Mouse (Mus musculus) limb, embryonic 14.5 days (tissue): ENCODE data around the gene Zfp146. TPM values are rescaled to one million over a fixed set of nuclear protein-coding genes. Genes with fewer than 3 reads are reported as not detected.

Source experiments
- ATAC-seq: fragments of 200-750 bp; cut with Nextera tagmentation; 2 replicates; pipeline ENCODE4 v1.8.0; 2017; ENCODE audit warnings: low read depth, moderate number of reproducible peaks, moderate TSS enrichment; ENCODE audit not compliant: low FRiP score
- DNase-seq: peaks from one replicate; pipeline ENCODE4 v3.0.0-alpha.2; 2015; ENCODE audit warnings: low spot score
- H3K27ac ChIP-seq: fragments of 300-500 bp; sonication (generic); replicated peaks from 2 replicates; pipeline ENCODE4 v1.5.1; 2014; ENCODE audit warnings: low read depth, mild to moderate bottlenecking, low read length, moderate library complexity, mixed read lengths
- H3K27me3 ChIP-seq: fragments of 300-500 bp; sonication (generic); 2 replicates; pipeline ENCODE4 v1.6.1; 2014; ENCODE audit warnings: low read length, mixed read lengths; ENCODE audit not compliant: control insufficient read depth, insufficient read depth
- H3K36me3 ChIP-seq: fragments of 300-500 bp; sonication (generic); 2 replicates; pipeline ENCODE4 v1.6.1; 2014; ENCODE audit warnings: mild to moderate bottlenecking, low read length, moderate library complexity, mixed read lengths; ENCODE audit not compliant: control insufficient read depth, insufficient read depth
- H3K4me1 ChIP-seq: fragments of 300-500 bp; sonication (generic); 2 replicates; pipeline ENCODE4 v1.6.1; 2014; ENCODE audit warnings: antibody characterized with exemption, low read length, mixed read lengths; ENCODE audit not compliant: control insufficient read depth, insufficient read depth
- H3K4me2 ChIP-seq: fragments of 300-500 bp; sonication (generic); replicated peaks from 2 replicates; pipeline ENCODE4 v1.6.1; 2014; ENCODE audit warnings: low read depth, mild to moderate bottlenecking, low read length, moderate library complexity; ENCODE audit not compliant: severe bottlenecking
- H3K4me3 ChIP-seq: fragments of 300-500 bp; sonication (generic); replicated peaks from 2 replicates; pipeline ENCODE4 v1.5.1; 2014; ENCODE audit warnings: low read length
- H3K9ac ChIP-seq: fragments of 300-500 bp; sonication (generic); 2 replicates; pipeline ENCODE4 v1.6.1; 2014; ENCODE audit warnings: mild to moderate bottlenecking, low read depth, low read length, moderate library complexity; ENCODE audit not compliant: severe bottlenecking
- H3K9me3 ChIP-seq: fragments of 300-500 bp; sonication (generic); 2 replicates; pipeline ENCODE4 v1.6.1; 2016; ENCODE audit warnings: low read length; ENCODE audit not compliant: control insufficient read depth
- POLR2A ChIP-seq: fragments of 200-500 bp; IDR thresholded peaks from 2 replicates; pipeline ENCODE4 v1.8.0; 2012; ENCODE audit warnings: inconsistent platforms, mild to moderate bottlenecking, moderate library complexity, borderline replicate concordance; ENCODE audit not compliant: insufficient read depth, insufficient read length; ENCODE audit errors: extremely low read depth
- WGBS: fragments of 180-500 bp; shearing (Covaris S2); extraction: QIAGEN DNeasy Blood & Tissue Kit; methylation state at CpG from one replicate; pipeline ENCODE4 v1.1.7; 2014; 5-methylcytosine and 5-hydroxymethylcytosine counted together
- polyA plus RNA-seq, 2 experiments: library from polyadenylated mRNA; depleted of rRNA in 1 of 2; stranded (reverse) in 1 of 2; unstranded in 1 of 2; fragments of >200 nt; fragmentation: Nextera tagmentation in 1 of 2; extraction: Ambion mirVana in 1 of 2; gene quantifications; 2 replicates each; pipeline versions ENCODE4 v1.2.1 to v1.2.3; 2012 to 2014

The Zfp146 gene
- polyA plus RNA-seq, 2 experiments, result 19.9 to 93.4 TPM

DNA sequence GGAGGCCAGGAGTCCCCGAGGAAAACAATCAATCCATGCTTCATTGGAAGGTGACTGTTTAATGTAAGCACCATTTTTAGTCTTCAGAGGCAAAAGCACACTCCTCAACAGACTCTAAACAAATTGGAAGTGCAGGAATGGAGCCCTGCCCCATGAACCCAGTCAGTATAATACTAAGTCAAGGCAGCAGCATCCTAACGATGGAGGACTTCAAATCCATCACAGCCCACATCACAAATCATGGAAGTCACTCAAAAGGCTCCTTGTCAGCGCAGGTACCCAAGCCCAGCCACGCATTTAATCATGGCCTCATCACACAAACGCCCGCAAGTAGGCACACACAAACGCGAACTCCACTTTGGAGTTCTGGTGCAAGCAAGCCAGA, 26.4 kb downstream of the Zfp146 start:
- ATAC-seq (0 out of 2 replicates have a peak, but pooled peaks have one; percentile 12), DNase-seq (no peak)
- peak overlapping the region; percentile 47 for H3K9ac ChIP-seq
- peak overlapping the region; percentile 78 for H3K27ac ChIP-seq
- H3K36me3 ChIP-seq, result peaks cover 18% of the 10 kb centered on the region
- no peaks in the 10 kb centered on the region for H3K4me1 ChIP-seq
- peak overlapping the region; percentile 49 for H3K4me3 ChIP-seq
- TF ChIP-seq POLR2A, result no peak
- H3K27me3 ChIP-seq, result no peaks in the 10 kb centered on the region
- H3K4me2 ChIP-seq, result peak overlapping the region; percentile 54
- 0 out of 2 replicates have a peak, but pooled peaks cover 1% of the 10 kb centered on the region for H3K9me3 ChIP-seq
- 10% methylated on average over 8 of the region's 8 CpGs for WGBS

DNA sequence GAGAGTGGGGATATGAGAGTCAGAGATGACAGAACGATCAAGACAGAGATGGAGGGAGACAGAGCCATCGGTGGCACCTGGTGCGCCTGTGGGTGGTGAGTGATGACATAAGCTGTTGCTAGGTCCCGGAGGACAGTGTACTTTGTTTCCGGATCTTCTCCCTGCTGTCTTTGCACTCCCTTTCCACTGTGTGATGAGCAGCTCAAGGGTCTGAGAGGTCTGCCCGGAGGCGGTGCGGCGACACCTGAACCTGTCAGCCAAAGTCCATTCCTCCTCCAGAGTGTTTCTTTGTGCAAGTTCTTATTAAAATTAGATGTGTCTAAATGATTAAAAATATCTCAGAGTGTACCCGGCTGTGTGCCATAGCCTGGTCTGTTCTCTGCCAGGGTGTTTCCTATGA, 32.7 kb downstream of the Zfp146 start:
- no peak for ATAC-seq
- H3K4me1 ChIP-seq, result no peaks in the 10 kb centered on the region
- no peak overlapping the region for H3K27ac ChIP-seq
- peaks cover 60% of the 10 kb centered on the region for H3K36me3 ChIP-seq
- no peak for DNase-seq
- 93% methylated on average over 10 of the region's 10 CpGs for WGBS
- no peak overlapping the region for H3K4me3 ChIP-seq
- no peak overlapping the region for H3K9ac ChIP-seq
- H3K9me3 ChIP-seq, result no peaks in the 10 kb centered on the region
- H3K4me2 ChIP-seq, result no peak overlapping the region
- H3K27me3 ChIP-seq, result no peaks in the 10 kb centered on the region
- no peak for TF ChIP-seq POLR2A

DNA sequence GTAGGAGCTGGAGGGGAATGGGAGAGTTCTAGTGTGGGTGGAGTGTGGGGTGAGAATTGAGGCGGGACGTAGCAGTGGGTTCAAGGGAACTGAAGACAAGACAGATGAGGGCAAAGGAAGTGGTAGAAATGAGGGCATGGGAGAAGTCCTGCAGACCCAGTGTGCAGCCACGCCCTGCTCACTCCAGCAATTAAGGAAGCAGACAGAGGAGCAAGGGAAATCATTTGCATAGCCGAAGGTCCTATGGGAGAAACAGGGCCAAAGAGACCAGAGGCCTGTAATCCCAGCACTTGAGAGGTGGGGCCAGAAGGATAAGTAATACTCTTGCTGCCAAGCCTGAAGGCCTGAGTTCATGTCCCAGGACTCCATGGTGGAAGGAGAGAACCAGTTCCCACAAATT, 37.2 kb downstream of the Zfp146 start:
- Histone ChIP-seq H3K27me3 (no peaks in the 10 kb centered on the region), H3K4me1 (no peaks in the 10 kb centered on the region), H3K9ac (no peak overlapping the region), H3K4me3 (no peak overlapping the region), H3K27ac (no peak overlapping the region), H3K4me2 (no peak overlapping the region), H3K36me3 (peaks cover 77% of the 10 kb centered on the region), H3K9me3 (no peaks in the 10 kb centered on the region)
- TF ChIP-seq POLR2A, result no peak
- WGBS, result 88% methylated on average over 4 of the region's 4 CpGs
- ATAC-seq (no peak), DNase-seq (no peak)

DNA sequence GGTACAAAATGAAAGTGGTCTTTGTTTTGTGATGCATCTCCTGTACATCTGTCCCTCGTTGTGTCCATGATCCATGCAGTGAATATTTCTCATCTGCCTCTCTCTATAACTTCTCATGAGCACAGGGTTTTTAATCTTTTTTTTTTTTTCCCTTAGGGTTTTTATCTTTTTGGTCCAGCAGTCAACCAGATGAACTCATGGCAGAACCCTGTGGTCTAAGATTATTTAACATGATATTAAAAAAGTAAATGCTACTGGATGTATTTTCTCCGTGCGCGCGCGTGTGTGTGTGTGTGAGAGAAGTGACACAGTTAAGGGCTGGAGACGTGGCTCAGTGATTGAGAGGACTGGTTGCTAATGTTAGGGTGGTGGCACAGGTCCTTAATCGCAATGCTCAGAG, 39.6 kb downstream of the Zfp146 start:
- no peaks in the 10 kb centered on the region for H3K4me1 ChIP-seq
- TF ChIP-seq POLR2A, result no peak
- no peak overlapping the region for H3K4me3 ChIP-seq
- H3K36me3 ChIP-seq, result peaks cover 74% of the 10 kb centered on the region
- H3K4me2 ChIP-seq, result no peak overlapping the region
- ATAC-seq (no peak), DNase-seq (no peak)
- H3K27ac ChIP-seq, result no peak overlapping the region
- no peaks in the 10 kb centered on the region for H3K9me3 ChIP-seq
- WGBS, result 96% methylated on average over 8 of the region's 8 CpGs
- H3K27me3 ChIP-seq, result no peaks in the 10 kb centered on the region
- no peak overlapping the region for H3K9ac ChIP-seq

DNA sequence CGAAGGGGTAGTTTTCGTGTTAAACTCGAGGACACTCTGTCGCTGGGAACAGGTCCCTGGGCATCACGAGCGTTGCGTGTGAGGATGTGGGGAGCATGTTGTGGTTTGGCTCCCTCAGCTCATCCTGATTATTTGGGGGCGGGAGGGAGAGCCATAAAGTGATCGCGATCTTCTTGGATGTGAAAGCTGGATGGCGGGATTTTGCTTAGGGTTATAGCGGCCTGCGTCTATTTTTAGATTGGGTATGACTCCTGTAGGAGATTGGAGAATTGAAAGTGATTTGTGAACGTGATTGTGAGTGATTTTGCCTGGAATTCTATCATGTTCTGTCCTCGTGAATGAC, 47.4 kb downstream of the Zfp146 start:
- H3K27me3 ChIP-seq, result no peaks in the 10 kb centered on the region
- ATAC-seq (peak; percentile 19; the same call in 1 of the 2 replicates), DNase-seq (peak; percentile 17)
- H3K27ac ChIP-seq, result peak overlapping the region; percentile 75
- peaks cover 9% of the 10 kb centered on the region; the same call in 1 of the 2 replicates for H3K36me3 ChIP-seq
- no peaks in the 10 kb centered on the region for H3K9me3 ChIP-seq
- no peak for TF ChIP-seq POLR2A
- peaks cover 6% of the 10 kb centered on the region; the same call in 1 of the 2 replicates for H3K4me1 ChIP-seq
- H3K4me3 ChIP-seq, result peak overlapping the region; percentile 73
- peak overlapping the region; percentile 72 for H3K9ac ChIP-seq
- peak overlapping the region; percentile 85 for H3K4me2 ChIP-seq
- WGBS, result 4% methylated on average over 15 of the region's 15 CpGs
